Mouse (Mus musculus): Measurements from ENCODE around the gene Ovgp1. TPM values are rescaled to one million over a fixed set of nuclear protein-coding genes. Genes with fewer than 3 reads are reported as not detected.

Gene Ovgp1
- polyA plus RNA-seq, 1 experiment = 13.3 TPM

DNA sequence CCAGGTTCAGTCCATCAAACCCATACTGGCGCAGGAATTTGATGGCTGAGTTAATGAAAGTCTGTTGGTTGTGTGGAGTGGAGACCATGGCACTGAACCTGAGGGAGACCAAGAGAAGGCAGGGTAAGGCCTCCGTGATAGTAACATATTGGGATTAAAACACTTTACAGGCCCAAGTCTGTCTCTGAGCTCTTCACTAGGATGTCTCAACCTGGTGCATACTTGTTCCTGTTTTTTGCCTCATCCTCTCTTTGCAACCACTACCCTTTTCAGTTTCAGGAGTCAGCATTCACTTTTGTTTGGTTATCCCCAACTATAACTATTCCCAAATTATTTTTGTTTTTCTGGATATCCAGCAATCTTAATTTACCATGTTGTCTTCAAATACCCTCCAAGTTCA lies 50.6 kb downstream of the Ovgp1 start:
- no peaks in the 10 kb centered on the region for H3K4me1 ChIP-seq (ENCODE audit: control insufficient read depth, insufficient read depth, low read length)
- no peaks in the 10 kb centered on the region for H3K27me3 ChIP-seq (ENCODE audit: control insufficient read depth, insufficient read depth, low read length)
- TF ChIP-seq CTCF (IDR thresholded peaks at IDR 0.05; ENCODE audit: control insufficient read depth, insufficient read depth, insufficient replicate concordance, low read depth, low read length) (no peak), POLR2A (IDR thresholded peaks at IDR 0.05; ENCODE audit: control insufficient read depth, low read depth, low read length) (no peak)
- no peaks in the 10 kb centered on the region for H3K36me3 ChIP-seq (ENCODE audit: control insufficient read depth, insufficient read depth, low read length)
- no peak overlapping the region for H3K27ac ChIP-seq (ENCODE audit: control insufficient read depth, insufficient read depth, low read depth, low read length)
- H3K4me3 ChIP-seq (ENCODE audit: control insufficient read depth, low read depth, low read length) = no peak overlapping the region

DNA sequence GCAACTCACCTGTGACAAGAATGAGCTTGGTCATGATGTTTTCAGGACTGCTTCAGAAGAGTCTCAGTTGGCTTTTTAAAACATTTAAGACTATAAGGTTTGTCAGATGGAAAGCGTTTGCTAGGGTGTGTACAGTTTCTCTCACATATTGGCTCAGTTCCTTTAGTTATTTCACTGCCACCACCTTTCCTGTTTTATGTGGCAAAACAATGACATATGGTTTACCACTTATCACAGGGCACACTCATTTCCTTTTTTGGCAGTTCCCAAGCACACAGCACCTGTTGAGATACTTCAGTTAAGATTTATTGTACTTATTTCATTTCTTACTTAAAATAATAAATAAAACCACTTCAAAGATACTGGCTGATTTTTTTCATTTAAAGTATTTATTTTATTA lies 59.3 kb downstream of the Ovgp1 start, which contains the start of gene Chil5:
Gene Chil5 (minus strand): TSS at position 34 of the 400 bp plus-strand sequence.
- no peaks in the 10 kb centered on the region for H3K27me3 ChIP-seq (ENCODE audit: control insufficient read depth, insufficient read depth, low read length)
- H3K27ac ChIP-seq (ENCODE audit: control insufficient read depth, insufficient read depth, low read depth, low read length) = no peak within 1 kb of the TSS
- no peaks in the 10 kb centered on the region for H3K36me3 ChIP-seq (ENCODE audit: control insufficient read depth, insufficient read depth, low read length)
- TF ChIP-seq CTCF (IDR thresholded peaks at IDR 0.05; ENCODE audit: control insufficient read depth, insufficient read depth, insufficient replicate concordance, low read depth, low read length) (no peak), POLR2A (IDR thresholded peaks at IDR 0.05; ENCODE audit: control insufficient read depth, low read depth, low read length) (no peak)
- H3K4me3 ChIP-seq (ENCODE audit: control insufficient read depth, low read depth, low read length) = no peak within 1 kb of the TSS
- no peaks in the 10 kb centered on the region for H3K4me1 ChIP-seq (ENCODE audit: control insufficient read depth, insufficient read depth, low read length)

Other genes starting within 250 kb of the Ovgp1 start
- gene Rap1a, start 172.4 kb upstream of the Ovgp1 start, polyA plus RNA-seq (2012; rRNA removed) = 4.7 and 6.9 TPM in 2 replicates
- 10.9 and 13.6 TPM in 2 replicates for gene Adora3, start 102.9 kb upstream of the Ovgp1 start, polyA plus RNA-seq (2012; rRNA removed)
- 290 and 388 TPM in 2 replicates for gene Tmigd3, start 102.8 kb upstream of the Ovgp1 start, polyA plus RNA-seq (2012; rRNA removed)
- gene I830077J02Rik, start 41.0 kb upstream of the Ovgp1 start, polyA plus RNA-seq (2012; rRNA removed) = 0.14 TPM in 1 of 2 replicates, not detected in the other
- gene Wdr77, start 14.3 kb upstream of the Ovgp1 start, polyA plus RNA-seq (2012; rRNA removed) = 50.4 and 55.8 TPM in 2 replicates
- 68.0 and 69.0 TPM in 2 replicates for gene Atp5f1, start 13.6 kb upstream of the Ovgp1 start, polyA plus RNA-seq (2012; rRNA removed)
- 101 and 112 TPM in 2 replicates for gene Pifo, start 40.9 kb downstream of the Ovgp1 start, polyA plus RNA-seq (2012; rRNA removed)
- gene Chil5, start 59.1 kb downstream of the Ovgp1 start, polyA plus RNA-seq (2012; rRNA removed) = 0.24 and 1.1 TPM in 2 replicates
- 0.66 and 0.70 TPM in 2 replicates for gene Chia1, start 139.5 kb downstream of the Ovgp1 start, polyA plus RNA-seq (2012; rRNA removed)
- gene Chil3, start 193.9 kb downstream of the Ovgp1 start, polyA plus RNA-seq (2012; rRNA removed) = 1.6 and 3.3 TPM in 2 replicates
- gene Chil4, start 245.8 kb downstream of the Ovgp1 start, polyA plus RNA-seq (2012; rRNA removed) = not detected in 2 replicates

Measured in testis, adult 2 months (tissue).